Mouse (Mus musculus) olfactory bulb, adult 2 months (tissue): ENCODE data around the gene Rhbdl3. TPM values are rescaled to one million over a fixed set of nuclear protein-coding genes. Genes with fewer than 3 reads are reported as not detected.

Experiments used
- H3K27ac ChIP-seq: fragments of 200-500 bp; 2 replicates; pipeline ENCODE4 v1.5.1; 2012; ENCODE audit warnings: low read depth, low read length; ENCODE audit not compliant: insufficient read depth
- H3K4me1 ChIP-seq: fragments of 200-500 bp; 2 replicates; pipeline ENCODE4 v1.6.1; 2012; ENCODE audit warnings: low read length; ENCODE audit not compliant: control insufficient read depth, insufficient read depth
- H3K4me3 ChIP-seq: fragments of 200-500 bp; 2 replicates; pipeline ENCODE4 v1.5.1; 2012; ENCODE audit warnings: mild to moderate bottlenecking, low read depth, low read length, moderate library complexity; ENCODE audit not compliant: insufficient read depth
- CTCF ChIP-seq: fragments of 200-500 bp; IDR thresholded peaks from 2 replicates; pipeline ENCODE4 v1.5.1; 2012; ENCODE audit warnings: low read depth, mild to moderate bottlenecking, low read length, moderate library complexity; ENCODE audit not compliant: insufficient read depth
- POLR2A ChIP-seq: fragments of 200-500 bp; IDR thresholded peaks from 2 replicates; pipeline ENCODE4 v1.6.1; 2012; ENCODE audit warnings: mild to moderate bottlenecking, low read depth, low read length, moderate library complexity; ENCODE audit not compliant: insufficient read depth
- WGBS: fragments of 180-500 bp; shearing (Covaris S2); methylation state at CpG from one replicate; pipeline ENCODE4 v1.1.7; 2018; 5-methylcytosine and 5-hydroxymethylcytosine counted together
- polyA plus RNA-seq: library from polyadenylated mRNA; stranded (reverse); fragments of >200 nt; gene quantifications from 2 replicates; pipeline ENCODE4 v1.2.4, GENCODE M21; 2012; ENCODE audit warnings: low replicate concordance; ENCODE audit not compliant: missing spikeins, insufficient read depth, insufficient read length

Rhbdl3 gene
- not detected in 2 replicates for polyA plus RNA-seq

DNA sequence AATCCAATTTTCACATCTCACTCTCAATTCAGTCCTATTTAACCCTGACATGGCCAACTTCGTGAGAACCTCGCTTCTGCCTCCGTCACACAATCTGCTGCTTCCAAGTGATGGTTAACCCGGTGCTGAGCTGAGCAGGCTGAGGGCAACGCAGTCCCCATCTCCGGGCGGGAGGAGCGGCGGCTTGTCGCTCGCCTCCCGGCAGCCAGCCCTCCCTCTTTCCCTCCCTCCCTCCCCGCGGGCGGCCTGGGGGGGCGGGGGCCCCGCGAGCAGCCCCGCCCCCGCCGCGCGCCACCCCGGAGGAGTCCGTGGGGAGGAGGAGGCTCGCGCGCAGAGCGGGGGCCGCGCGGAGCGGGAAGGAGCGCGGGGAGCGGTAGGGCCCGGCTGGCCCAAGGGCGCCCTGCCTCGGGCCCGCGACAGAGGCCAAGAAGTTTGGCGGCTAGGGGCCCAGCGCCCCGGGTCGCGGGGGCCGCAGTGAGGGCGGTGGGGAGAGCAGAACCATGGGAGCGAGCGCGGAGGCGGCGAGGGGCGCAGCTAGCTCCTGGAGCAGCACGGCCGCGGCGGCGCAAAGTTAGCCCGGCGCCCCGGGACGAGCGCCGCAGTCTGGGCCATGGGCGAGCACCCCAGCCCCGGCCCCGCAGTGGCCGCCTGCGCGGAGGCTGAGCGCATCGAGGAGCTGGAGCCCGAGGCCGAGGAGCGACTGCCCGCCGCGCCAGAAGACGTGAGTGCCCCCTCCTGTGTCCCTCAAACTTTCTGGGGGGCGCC, at the start of gene Rhbdl3:
Gene Rhbdl3, plus strand, starts transcription at position 362 of the 765 bp plus-strand sequence.
- 0 out of 2 replicates have a peak within 1 kb of the TSS, but pooled peaks have one; percentile 21 for H3K27ac ChIP-seq
- H3K4me1 ChIP-seq = peaks cover 10% of the 10 kb centered on the region
- peak; percentile 47; the same call in 1 of the 2 replicates for TF ChIP-seq POLR2A
- TF ChIP-seq CTCF = no peak
- under 1% methylated on average over 68 of the region's 81 CpGs for WGBS
- H3K4me3 ChIP-seq = peak within 1 kb of the TSS; percentile 79

DNA sequence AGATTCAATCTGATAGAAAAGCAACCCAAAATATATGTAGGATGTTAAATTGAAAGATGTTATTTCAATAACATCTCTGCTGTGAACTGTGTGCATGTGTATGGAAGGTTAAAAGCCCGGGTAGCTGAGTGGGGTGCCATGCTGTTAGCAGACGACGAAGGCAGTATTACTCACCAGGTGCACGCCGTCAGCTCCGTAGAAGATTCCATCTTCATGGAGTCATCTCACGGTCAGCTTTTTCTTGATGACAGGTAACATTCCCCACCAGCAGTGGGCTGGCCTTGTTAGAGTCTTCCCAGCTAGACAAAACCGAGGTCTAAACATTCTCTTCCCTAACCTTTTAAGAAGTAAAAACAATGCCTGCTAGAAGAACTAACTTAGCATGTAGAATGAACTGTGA, 36.6 kb upstream of the Rhbdl3 start:
- 94% methylated on average over 8 of the region's 8 CpGs for WGBS
- H3K27ac ChIP-seq = no peak overlapping the region
- no peak for TF ChIP-seq POLR2A
- no peaks in the 10 kb centered on the region for H3K4me1 ChIP-seq
- H3K4me3 ChIP-seq = no peak overlapping the region

DNA sequence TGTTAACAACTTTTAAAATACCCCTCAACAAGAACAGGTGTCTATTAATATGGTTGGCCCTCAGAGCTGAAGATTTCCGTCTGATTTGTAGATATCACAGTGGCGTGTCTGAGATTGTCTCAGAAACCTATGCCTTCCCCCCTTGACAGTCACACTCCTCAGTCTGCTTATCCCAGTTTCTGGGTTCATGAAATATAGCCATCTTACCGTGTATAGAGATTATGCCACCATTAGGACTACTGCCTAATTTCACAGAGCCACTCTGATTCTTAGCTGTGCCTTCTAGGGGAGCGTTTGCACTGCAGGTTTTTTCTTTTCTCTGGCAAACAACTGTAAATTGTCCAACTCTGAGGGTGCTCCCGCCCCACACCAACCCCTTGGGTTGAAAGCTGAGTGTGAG, 29.6 kb upstream of the Rhbdl3 start:
- 67% methylated on average over 5 of the region's 5 CpGs for WGBS
- H3K4me3 ChIP-seq = no peak overlapping the region
- TF ChIP-seq CTCF (no peak), POLR2A (no peak)
- H3K27ac ChIP-seq = no peak overlapping the region
- H3K4me1 ChIP-seq = peaks cover 3% of the 10 kb centered on the region

DNA sequence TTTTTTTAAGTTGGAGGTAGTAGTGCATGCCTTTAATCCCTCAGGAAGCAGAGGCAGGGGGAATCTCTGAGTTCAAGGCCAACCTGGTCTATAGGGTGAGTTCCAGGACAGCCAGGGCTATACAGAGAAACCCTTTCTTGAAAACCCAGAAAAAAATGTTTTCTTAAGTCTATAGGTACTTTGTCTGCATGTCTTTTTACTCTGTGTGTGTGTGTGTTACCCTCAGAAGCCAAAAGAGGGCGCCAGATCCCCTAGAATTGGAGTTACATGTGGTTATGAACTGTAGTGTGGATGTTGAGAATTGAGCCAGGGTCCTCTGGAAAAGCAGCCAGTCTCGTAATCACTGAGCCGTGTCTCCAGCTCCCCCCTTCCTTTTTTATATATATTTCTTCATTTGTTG, 25.7 kb upstream of the Rhbdl3 start:
- peaks cover 7% of the 10 kb centered on the region for H3K4me1 ChIP-seq
- no peak overlapping the region for H3K4me3 ChIP-seq
- H3K27ac ChIP-seq = no peak overlapping the region
- 62% methylated on average over 3 of the region's 3 CpGs for WGBS
- TF ChIP-seq CTCF (no peak), POLR2A (no peak)

DNA sequence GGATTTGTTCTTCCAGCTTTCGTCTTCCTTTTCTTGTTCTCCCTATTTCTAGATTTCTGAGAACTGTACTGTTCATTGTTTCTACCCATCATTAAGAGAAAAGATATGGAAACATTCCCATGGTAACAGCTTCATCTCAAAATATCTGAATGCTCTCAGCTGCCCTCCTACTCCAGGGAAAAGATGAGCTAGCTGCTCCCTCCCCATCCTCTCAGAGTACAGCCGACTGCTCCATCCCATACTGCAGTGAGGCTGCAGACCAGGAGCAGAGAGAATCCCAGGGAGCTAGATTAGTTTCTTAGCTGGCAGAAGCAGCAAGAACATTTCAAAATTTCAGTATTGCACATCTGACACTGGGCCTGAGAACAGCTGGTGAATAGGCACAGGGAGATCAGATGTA, 22.7 kb upstream of the Rhbdl3 start:
- H3K27ac ChIP-seq = peak overlapping the region; percentile 25; the same call in 1 of the 2 replicates
- WGBS = 26% methylated on average over 2 of the region's 2 CpGs
- no peak overlapping the region for H3K4me3 ChIP-seq
- no peak for TF ChIP-seq CTCF
- TF ChIP-seq POLR2A = no peak
- H3K4me1 ChIP-seq = peaks cover 7% of the 10 kb centered on the region

DNA sequence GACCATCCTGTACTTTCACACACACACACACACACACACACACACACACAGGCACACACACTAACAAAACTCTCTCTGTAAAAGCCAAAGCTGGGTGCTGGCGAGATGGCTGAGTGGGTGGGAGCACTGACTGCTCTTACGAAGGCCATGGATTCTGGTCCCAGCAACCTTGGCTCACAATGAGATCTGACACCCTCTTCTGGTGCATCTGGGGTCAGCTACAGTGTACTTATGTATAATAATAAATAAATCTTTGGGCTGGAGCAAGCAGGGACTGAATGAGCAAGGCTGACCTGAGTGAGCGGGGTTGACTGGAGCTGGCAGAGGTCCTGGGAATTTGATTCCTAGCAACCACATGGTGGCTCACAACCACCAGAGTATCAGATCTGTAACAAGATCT, 16.9 kb upstream of the Rhbdl3 start:
- Histone ChIP-seq H3K27ac (no peak overlapping the region), H3K4me1 (peaks cover under 1% of the 10 kb centered on the region; the same call in 1 of the 2 replicates), H3K4me3 (no peak overlapping the region)
- no peak for TF ChIP-seq CTCF
- no peak for TF ChIP-seq POLR2A
- 44% methylated on average over 3 of the region's 3 CpGs for WGBS

DNA sequence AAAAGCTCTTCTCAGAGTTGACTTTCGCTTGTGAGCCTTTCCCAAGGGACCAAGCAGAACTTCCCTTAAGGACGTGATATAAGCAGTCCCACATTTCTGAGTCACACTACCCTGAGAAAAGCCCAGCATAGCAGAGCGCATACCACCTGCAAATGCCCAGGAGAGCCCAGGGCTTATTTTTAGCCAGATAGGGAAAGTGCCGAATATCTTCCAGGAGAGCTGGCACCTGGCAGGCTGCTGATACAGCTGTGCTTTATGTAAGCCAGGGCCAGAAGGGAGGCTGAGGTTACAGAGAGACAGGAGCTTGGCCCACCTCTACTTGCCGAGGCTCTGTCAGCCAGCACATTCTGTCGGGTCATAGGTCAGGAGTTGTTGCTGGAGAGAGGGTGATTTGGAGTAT, 16.1 kb upstream of the Rhbdl3 start:
- TF ChIP-seq CTCF (no peak), POLR2A (no peak)
- Histone ChIP-seq H3K4me1 (peaks cover 9% of the 10 kb centered on the region), H3K4me3 (no peak overlapping the region), H3K27ac (no peak overlapping the region)
- WGBS = 55% methylated on average over 6 of the region's 6 CpGs

DNA sequence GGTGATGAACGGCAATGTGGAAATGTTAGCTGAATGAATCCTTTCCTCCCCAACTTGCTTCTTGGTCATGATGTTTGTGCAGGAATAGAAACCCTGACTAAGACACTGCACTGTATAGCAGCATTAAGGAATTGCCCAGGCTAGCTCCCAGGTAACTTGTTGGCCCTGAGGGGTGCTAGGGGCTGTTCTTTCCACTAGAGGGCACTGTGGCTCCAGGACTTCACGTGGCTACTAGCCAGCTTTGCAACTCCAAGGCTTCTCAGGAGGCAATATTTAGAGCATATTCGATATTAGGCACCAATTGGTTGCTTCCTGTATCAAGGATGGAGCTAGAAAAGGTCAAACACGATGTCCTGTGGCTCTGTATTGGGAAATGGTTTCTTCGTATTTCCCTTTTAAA, 13.6 kb upstream of the Rhbdl3 start:
- TF ChIP-seq POLR2A (no peak), CTCF (no peak; the same call in 1 of the 2 replicates)
- no peak overlapping the region for H3K27ac ChIP-seq
- H3K4me1 ChIP-seq = peaks cover 23% of the 10 kb centered on the region
- no peak overlapping the region for H3K4me3 ChIP-seq
- 12% methylated on average over 5 of the region's 5 CpGs for WGBS

DNA sequence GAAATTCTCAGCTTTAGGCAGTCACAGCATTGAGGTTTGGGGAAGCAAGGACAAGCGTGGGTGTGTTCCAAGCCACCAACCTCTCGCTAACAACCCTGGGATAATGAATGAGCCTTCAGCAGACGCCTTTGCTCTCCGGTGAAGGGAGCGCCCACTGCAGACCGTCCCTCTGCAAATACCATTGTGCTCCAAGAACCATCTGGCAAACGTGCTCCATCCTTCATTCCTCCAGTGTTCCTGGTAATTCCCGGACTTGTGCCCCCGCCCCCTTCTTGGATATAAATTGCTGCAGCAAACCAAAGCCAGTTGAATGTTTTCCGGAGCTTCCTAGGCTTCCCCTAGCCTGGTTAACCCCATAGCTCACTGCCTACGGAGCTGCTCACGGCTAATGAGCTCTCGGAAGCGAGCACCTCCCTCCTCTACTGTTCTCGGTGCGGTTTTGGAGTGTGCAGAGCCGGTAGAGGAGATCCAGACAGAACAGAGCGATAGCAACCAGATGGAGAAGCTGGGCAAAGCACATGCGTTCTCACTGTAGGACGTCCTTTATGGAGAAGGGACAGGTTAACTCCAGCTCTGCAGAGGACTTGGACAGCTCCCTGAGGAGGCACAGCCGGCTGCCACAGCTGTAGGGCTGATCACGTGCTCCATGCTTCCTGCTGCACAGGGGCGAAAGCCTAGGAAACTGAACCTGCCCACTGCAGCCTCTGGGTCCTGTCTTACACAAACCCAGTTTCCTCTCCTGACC, 10.8 kb upstream of the Rhbdl3 start:
- Histone ChIP-seq H3K4me1 (peaks cover 32% of the 10 kb centered on the region), H3K27ac (peak overlapping the region; percentile 84), H3K4me3 (peak overlapping the region; percentile 43)
- under 1% methylated on average over 23 of the region's 23 CpGs for WGBS
- TF ChIP-seq CTCF = no peak
- TF ChIP-seq POLR2A = no peak
